Mouse (Mus musculus): ENCODE data around the gene Taf3. TPM values are rescaled to one million over a fixed set of nuclear protein-coding genes. Genes with fewer than 3 reads are reported as not detected.

Gene Taf3
- polyA plus RNA-seq, 1 experiment from 2014 or later, result 17.9 TPM

GRCm38 (mm10) chr2:9943011-9943410 lies 105.4 kb downstream of the Taf3 start:
- Histone ChIP-seq H3K27me3 (no peaks in the 10 kb centered on the region), H3K9me3 (replicated peaks) (no peaks in the 10 kb centered on the region), H3K27ac (no peak overlapping the region), H3K9ac (no peak overlapping the region), H3K4me3 (no peak overlapping the region), H3K4me1 (no peaks in the 10 kb centered on the region), H3K36me3 (ENCODE audit: poor library complexity, severe bottlenecking) (0 out of 2 replicates have a peak, but pooled peaks cover 5% of the 10 kb centered on the region), H3K4me2 (no peak overlapping the region)
- 86% methylated on average over 1 of the region's 1 CpGs for WGBS
- ATAC-seq, result no peak

- H3K36me3 ChIP-seq (ENCODE audit: poor library complexity, severe bottlenecking), result 0 out of 2 replicates have a peak, but pooled peaks cover 5% of the 10 kb centered on the region
- ATAC-seq, result no peak
- H3K4me1 ChIP-seq, result no peaks in the 10 kb centered on the region
- H3K27me3 ChIP-seq, result no peaks in the 10 kb centered on the region
- no peak overlapping the region for H3K4me3 ChIP-seq
- H3K4me2 ChIP-seq, result no peak overlapping the region
- no peak overlapping the region for H3K9ac ChIP-seq
- H3K9me3 ChIP-seq (replicated peaks), result no peaks in the 10 kb centered on the region
- no peak overlapping the region for H3K27ac ChIP-seq
- 94% methylated on average over 4 of the region's 4 CpGs for WGBS
Measured at GRCm38 (mm10) chr2:9939250-9939649, 109.1 kb downstream of the Taf3 start.

DNA sequence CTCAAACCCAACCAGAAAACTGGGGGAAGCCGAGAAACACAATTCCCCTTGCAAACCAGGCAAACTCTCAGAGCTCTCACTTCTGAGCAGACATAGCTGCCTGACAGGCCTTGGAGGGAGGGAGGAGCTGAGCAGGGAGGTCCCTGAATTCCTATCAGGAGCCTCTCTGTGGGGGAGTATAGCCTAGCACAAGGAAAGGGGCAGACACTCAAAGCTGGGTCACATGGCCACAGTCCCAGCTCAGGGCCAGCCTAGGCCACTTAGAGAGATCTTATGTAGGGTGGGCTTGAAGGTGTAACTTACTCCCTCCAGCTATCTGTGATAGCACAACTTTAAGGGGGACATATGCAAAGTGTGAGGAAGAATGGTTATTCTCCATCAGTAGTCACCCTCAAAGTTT lies 112.4 kb downstream of the Taf3 start:
- no peak for ATAC-seq
- no peak overlapping the region for H3K4me3 ChIP-seq

GRCm38 (mm10) chr2:9926905-9927283 lies 121.5 kb downstream of the Taf3 start:
- H3K9ac ChIP-seq, result no peak overlapping the region
- H3K36me3 ChIP-seq (ENCODE audit: poor library complexity, severe bottlenecking), result no peaks in the 10 kb centered on the region
- H3K4me2 ChIP-seq, result no peak overlapping the region
- H3K27ac ChIP-seq, result no peak overlapping the region
- H3K9me3 ChIP-seq (replicated peaks), result no peaks in the 10 kb centered on the region
- WGBS, result 61% methylated on average over 4 of the region's 4 CpGs
- ATAC-seq, result no peak
- H3K27me3 ChIP-seq, result peaks cover 9% of the 10 kb centered on the region; the same call in 1 of the 2 replicates
- no peak overlapping the region for H3K4me3 ChIP-seq
- peaks cover 13% of the 10 kb centered on the region for H3K4me1 ChIP-seq

More for the DNA sequence above, 112.4 kb downstream of the Taf3 start:
- Histone ChIP-seq H3K9me3 (replicated peaks) (no peaks in the 10 kb centered on the region), H3K36me3 (ENCODE audit: poor library complexity, severe bottlenecking) (0 out of 2 replicates have a peak, but pooled peaks cover 9% of the 10 kb centered on the region), H3K27me3 (no peaks in the 10 kb centered on the region), H3K4me1 (no peaks in the 10 kb centered on the region), H3K4me2 (no peak overlapping the region), H3K9ac (no peak overlapping the region), H3K27ac (no peak overlapping the region)
- 0% methylated on average over 1 of the region's 1 CpGs for WGBS

GRCm38 (mm10) chr2:9926194-9926904 lies 122.0 kb downstream of the Taf3 start:
- no peak overlapping the region for H3K27ac ChIP-seq
- peaks cover 13% of the 10 kb centered on the region for H3K4me1 ChIP-seq
- H3K9me3 ChIP-seq (replicated peaks), result no peaks in the 10 kb centered on the region
- no peak overlapping the region for H3K9ac ChIP-seq
- peak; percentile 48; the same call in 1 of the 2 replicates for ATAC-seq
- 23% methylated on average over 7 of the region's 7 CpGs for WGBS
- H3K27me3 ChIP-seq, result peaks cover 9% of the 10 kb centered on the region; the same call in 1 of the 2 replicates
- no peak overlapping the region for H3K4me3 ChIP-seq
- H3K36me3 ChIP-seq (ENCODE audit: poor library complexity, severe bottlenecking), result no peaks in the 10 kb centered on the region
- no peak overlapping the region for H3K4me2 ChIP-seq

- H3K4me1 ChIP-seq, result no peaks in the 10 kb centered on the region
- H3K9me3 ChIP-seq (replicated peaks), result no peaks in the 10 kb centered on the region
- no peak overlapping the region for H3K9ac ChIP-seq
- no peak overlapping the region for H3K4me2 ChIP-seq
- no peak overlapping the region for H3K27ac ChIP-seq
- peaks cover 28% of the 10 kb centered on the region for H3K36me3 ChIP-seq (ENCODE audit: poor library complexity, severe bottlenecking)
- no peak overlapping the region for H3K4me3 ChIP-seq
- no peaks in the 10 kb centered on the region for H3K27me3 ChIP-seq
- no peak for ATAC-seq
- 95% methylated on average over 17 of the region's 17 CpGs for WGBS
Measured at GRCm38 (mm10) chr2:9918691-9919471, 129.5 kb downstream of the Taf3 start.

DNA sequence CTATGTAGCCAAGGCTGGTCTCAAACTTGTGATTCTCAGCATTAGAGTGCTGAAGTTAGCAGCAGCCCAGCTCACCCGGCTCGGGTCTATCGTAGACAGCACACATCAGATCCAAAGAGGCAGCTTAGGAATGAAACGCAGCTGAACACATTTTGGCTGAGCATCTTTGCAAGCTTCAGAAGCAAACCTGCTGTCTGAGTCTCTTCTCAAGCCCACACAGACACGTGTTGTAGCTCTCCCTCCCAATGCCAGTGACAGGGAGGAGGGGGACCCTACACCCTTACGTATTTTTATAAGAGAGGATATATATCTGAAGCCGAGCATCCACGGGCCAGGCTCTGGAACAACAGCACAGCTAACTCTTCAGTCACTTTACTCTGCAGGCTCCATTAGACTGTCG lies 130.8 kb downstream of the Taf3 start:
- H3K4me1 ChIP-seq, result no peaks in the 10 kb centered on the region
- H3K9me3 ChIP-seq (replicated peaks), result no peaks in the 10 kb centered on the region
- H3K27me3 ChIP-seq, result no peaks in the 10 kb centered on the region
- H3K4me2 ChIP-seq, result no peak overlapping the region
- 91% methylated on average over 9 of the region's 9 CpGs for WGBS
- no peak overlapping the region for H3K27ac ChIP-seq
- ATAC-seq, result no peak
- no peak overlapping the region for H3K9ac ChIP-seq
- no peak overlapping the region for H3K4me3 ChIP-seq
- peaks cover 28% of the 10 kb centered on the region for H3K36me3 ChIP-seq (ENCODE audit: poor library complexity, severe bottlenecking)

DNA sequence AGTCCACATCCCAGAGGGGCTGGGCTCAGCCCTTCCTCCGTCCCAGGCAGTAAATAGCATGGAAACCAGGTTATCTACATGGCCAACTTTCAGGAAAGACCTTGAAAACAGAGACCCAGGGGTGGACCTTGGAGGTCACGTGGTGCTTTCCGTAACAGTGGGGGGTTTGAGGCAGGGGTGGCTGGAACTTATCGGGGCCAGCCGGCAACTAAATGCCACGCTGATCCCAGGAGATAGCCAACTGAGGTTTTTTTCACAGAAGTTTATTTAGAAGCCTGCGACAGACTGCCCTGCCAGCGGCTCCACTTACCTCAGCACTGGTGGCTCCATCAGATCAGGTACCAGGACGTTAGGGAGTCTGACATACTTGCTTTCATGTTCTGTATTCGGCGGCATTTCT lies 142.4 kb downstream of the Taf3 start:
- Histone ChIP-seq H3K9ac (no peak overlapping the region), H3K27me3 (peaks cover 23% of the 10 kb centered on the region), H3K4me1 (no peaks in the 10 kb centered on the region), H3K36me3 (ENCODE audit: poor library complexity, severe bottlenecking) (no peaks in the 10 kb centered on the region), H3K4me2 (peak overlapping the region; percentile 15; the same call in 1 of the 2 replicates), H3K9me3 (replicated peaks) (no peaks in the 10 kb centered on the region), H3K27ac (no peak overlapping the region), H3K4me3 (no peak overlapping the region)
- ATAC-seq, result no peak
- 8% methylated on average over 11 of the region's 11 CpGs for WGBS

DNA sequence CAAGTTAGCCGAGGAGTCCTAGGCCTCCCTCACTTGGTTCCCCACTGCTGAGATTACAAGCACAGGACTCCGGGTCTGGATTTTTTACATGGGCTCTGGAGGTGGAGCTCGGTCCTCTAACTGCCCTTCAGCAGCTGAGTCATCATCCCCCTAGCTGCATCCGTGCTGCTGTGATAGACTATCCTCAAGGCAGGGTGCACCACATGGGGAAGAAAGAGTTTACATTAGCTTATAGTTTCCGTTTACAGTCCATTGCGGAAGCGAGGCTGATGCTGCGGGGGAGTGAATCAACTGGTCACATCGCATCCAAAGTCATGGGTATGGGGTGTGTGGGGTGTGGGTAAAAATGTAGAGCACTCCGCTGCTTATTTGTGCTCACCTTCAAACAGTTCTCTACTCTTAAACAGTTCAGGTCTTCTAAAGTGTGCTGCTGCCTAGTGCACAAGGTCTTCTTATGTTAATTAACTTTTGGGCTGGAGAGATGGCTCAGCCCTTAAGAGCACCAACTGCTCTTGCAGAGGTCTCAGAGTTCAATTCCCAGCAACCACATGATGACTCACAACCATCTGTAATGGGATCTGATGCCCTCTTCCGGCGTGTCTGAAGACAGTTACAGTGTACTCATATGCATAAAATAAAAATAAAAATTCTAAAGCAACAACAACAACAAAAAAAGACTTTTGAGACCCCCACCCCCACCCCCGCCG lies 144.4 kb downstream of the Taf3 start:
- 75% methylated on average over 14 of the region's 14 CpGs for WGBS
- Histone ChIP-seq H3K4me3 (no peak overlapping the region), H3K9me3 (replicated peaks) (no peaks in the 10 kb centered on the region), H3K4me1 (no peaks in the 10 kb centered on the region), H3K27me3 (peaks cover 37% of the 10 kb centered on the region), H3K9ac (no peak overlapping the region), H3K4me2 (no peak overlapping the region), H3K36me3 (ENCODE audit: poor library complexity, severe bottlenecking) (no peaks in the 10 kb centered on the region), H3K27ac (no peak overlapping the region)
- ATAC-seq, result no peak

DNA sequence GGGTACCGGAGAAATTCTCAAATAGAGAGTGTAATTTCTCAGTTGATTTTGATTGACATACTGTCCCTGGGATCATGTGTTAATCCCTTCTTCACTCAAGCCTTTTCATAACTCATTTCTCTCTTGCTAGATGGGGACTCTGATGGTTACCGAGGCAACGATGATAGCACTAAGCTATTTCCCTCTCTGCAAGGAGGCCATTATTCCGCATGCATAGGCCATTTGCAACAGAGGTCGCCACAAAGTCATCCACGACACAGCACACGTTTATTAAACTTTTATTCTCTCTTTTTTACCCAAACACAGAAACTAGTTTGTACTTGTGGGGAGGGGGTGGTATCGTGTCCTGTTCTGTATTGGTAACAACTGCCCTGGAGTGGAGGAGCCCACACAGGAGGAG lies 150.6 kb downstream of the Taf3 start:
- H3K36me3 ChIP-seq (ENCODE audit: poor library complexity, severe bottlenecking), result no peaks in the 10 kb centered on the region
- H3K9me3 ChIP-seq (replicated peaks), result no peaks in the 10 kb centered on the region
- no peak overlapping the region for H3K27ac ChIP-seq
- no peak overlapping the region for H3K9ac ChIP-seq
- no peak overlapping the region for H3K4me3 ChIP-seq
- H3K4me2 ChIP-seq, result no peak overlapping the region
- peaks cover 85% of the 10 kb centered on the region for H3K27me3 ChIP-seq
- H3K4me1 ChIP-seq, result peaks cover 6% of the 10 kb centered on the region; the same call in 1 of the 2 replicates
- under 1% methylated on average over 8 of the region's 8 CpGs for WGBS
- 0 out of 2 replicates have a peak, but pooled peaks have one; percentile 5 for ATAC-seq

- peaks cover 6% of the 10 kb centered on the region; the same call in 1 of the 2 replicates for H3K4me1 ChIP-seq
- no peaks in the 10 kb centered on the region for H3K9me3 ChIP-seq (replicated peaks)
- no peak for ATAC-seq
- H3K4me3 ChIP-seq, result peak overlapping the region; percentile 9; the same call in 1 of the 2 replicates
- peak overlapping the region; percentile 28 for H3K4me2 ChIP-seq
- WGBS, result under 1% methylated on average over 22 of the region's 22 CpGs
- peaks cover 90% of the 10 kb centered on the region for H3K27me3 ChIP-seq
- no peak overlapping the region for H3K27ac ChIP-seq
- no peak overlapping the region for H3K9ac ChIP-seq
- H3K36me3 ChIP-seq (ENCODE audit: poor library complexity, severe bottlenecking), result no peaks in the 10 kb centered on the region
Measured at GRCm38 (mm10) chr2:9896097-9896770, 152.2 kb downstream of the Taf3 start.
